Mouse (Mus musculus): ENCODE data around the gene Zmym6.
A peak's percentile ranks its signal among the peaks of the same experiment; 100 is the strongest.
"Not testable (repeated sequence)": the region's sequence is repeated elsewhere in the genome, so short reads cannot be mapped to it uniquely, and the experiment has no call there.

The Zmym6 gene

GRCm38 (mm10) chr4:127076875-127077548 is at the start of gene Zmym6:
TSS of gene Zmym6 (plus strand) at chr4:127077383.
- DNase-seq (ENCODE audit: low read depth, low spot score) = peak; percentile 96

- no peak for DNase-seq (ENCODE audit: low read depth, low spot score)
Observed at GRCm38 (mm10) chr4:127037158-127037557, 40.0 kb upstream of the Zmym6 start.

GRCm38 (mm10) chr4:127037908-127038827 is 39.0 kb upstream of the Zmym6 start:
- DNase-seq (ENCODE audit: low read depth, low spot score) = no peak

GRCm38 (mm10) chr4:127038828-127039349 is 38.3 kb upstream of the Zmym6 start:
- DNase-seq (ENCODE audit: low read depth, low spot score) = no peak

GRCm38 (mm10) chr4:127039871-127040483 is 37.2 kb upstream of the Zmym6 start:
- no peak for DNase-seq (ENCODE audit: low read depth, low spot score)

- peak; percentile 52 for DNase-seq (ENCODE audit: low read depth, low spot score)
Observed at GRCm38 (mm10) chr4:127043540-127043939, 33.6 kb upstream of the Zmym6 start.

GRCm38 (mm10) chr4:127051121-127051520 is 26.1 kb upstream of the Zmym6 start:
- no peak for DNase-seq (ENCODE audit: low read depth, low spot score)

GRCm38 (mm10) chr4:127053071-127053470 is 24.1 kb upstream of the Zmym6 start:
- no peak for DNase-seq (ENCODE audit: low read depth, low spot score)

- no peak for DNase-seq (ENCODE audit: low read depth, low spot score)
Observed at GRCm38 (mm10) chr4:127054522-127055198, 22.5 kb upstream of the Zmym6 start.

GRCm38 (mm10) chr4:127060585-127061290 is 16.4 kb upstream of the Zmym6 start, which contains the start of gene Zmym1:
TSS of gene Zmym1 (minus strand) at chr4:127061152.
- peak; percentile 96 for DNase-seq (ENCODE audit: low read depth, low spot score)

GRCm38 (mm10) chr4:127064051-127064450 is 13.1 kb upstream of the Zmym6 start:
- no peak for DNase-seq (ENCODE audit: low read depth, low spot score)

- DNase-seq (ENCODE audit: low read depth, low spot score) = peak; percentile 31
Observed at GRCm38 (mm10) chr4:127074915-127075314, 2.3 kb upstream of the Zmym6 start.

GRCm38 (mm10) chr4:127080806-127081205 is 3.6 kb downstream of the Zmym6 start:
- DNase-seq (ENCODE audit: low read depth, low spot score) = no peak

- no peak for DNase-seq (ENCODE audit: low read depth, low spot score)
Observed at GRCm38 (mm10) chr4:127083131-127083530, 5.9 kb downstream of the Zmym6 start.

GRCm38 (mm10) chr4:127085761-127086160 is 8.6 kb downstream of the Zmym6 start:
- DNase-seq (ENCODE audit: low read depth, low spot score) = no peak

GRCm38 (mm10) chr4:127091188-127091587 is 14.0 kb downstream of the Zmym6 start:
- DNase-seq (ENCODE audit: low read depth, low spot score) = no peak

- peak; percentile 32 for DNase-seq (ENCODE audit: low read depth, low spot score)
Observed at GRCm38 (mm10) chr4:127095090-127095489, 17.9 kb downstream of the Zmym6 start.

- not testable (repeated sequence) for DNase-seq (ENCODE audit: low read depth, low spot score)
Observed at GRCm38 (mm10) chr4:127099552-127099951, 22.4 kb downstream of the Zmym6 start.

GRCm38 (mm10) chr4:127107566-127107965 is 30.4 kb downstream of the Zmym6 start:
- no peak for DNase-seq (ENCODE audit: low read depth, low spot score)

- DNase-seq (ENCODE audit: low read depth, low spot score) = no peak
Observed at GRCm38 (mm10) chr4:127110570-127110969, 33.4 kb downstream of the Zmym6 start.

GRCm38 (mm10) chr4:127123391-127123790 is 46.2 kb downstream of the Zmym6 start, which contains the start of gene Tmem35b:
TSS of gene Tmem35b (plus strand) at chr4:127123691.
- no peak for DNase-seq (ENCODE audit: low read depth, low spot score)
